ENCODE assay signal across 12 mouse cellular contexts in genomic region chr1:90797276-90797891, GRCm38 (mm10). TPM values are rescaled to one million over a fixed set of nuclear protein-coding genes. Genes with fewer than 3 reads are reported as not detected.
DNase-seq lines count a peak whose midpoint lies in the region; ATAC-seq and TF ChIP-seq lines count a peak whose summit lies in the region.
"Had no signal": no experiment of that assay in that cellular context is flagged by ENCODE, and none has a peak within 500 bp of the region (broad histone marks: within the 10 kb centered on the region; RNA-seq: fewer than 3 reads in every experiment).

No protein-coding gene starts in this region.

- intact Hi-C loops in left cerebral cortex, postnatal 14 days (cut with DNase I), result no loop called here

- H3K9me3 ChIP-seq in forebrain, postnatal 0 days (ENCODE audit: low read length), result no peaks in the 10 kb centered on the region
- H3K9me3 ChIP-seq in forebrain, embryonic 15.5 days, result no peaks in the 10 kb centered on the region

- TF ChIP-seq CTCF in forebrain, postnatal 0 days (IDR thresholded peaks at IDR 0.05; ENCODE audit: low read depth), result no peak
- no peak for TF ChIP-seq CTCF in lung, adult 2 months (IDR thresholded peaks at IDR 0.05; ENCODE audit: insufficient read depth, low read length)

- no peak overlapping the region for H3K4me2 ChIP-seq in forebrain, postnatal 0 days (ENCODE audit: low read depth)
- no peak overlapping the region for H3K4me2 ChIP-seq in forebrain, embryonic 15.5 days (replicated peaks)
- H3K4me2 ChIP-seq: liver, embryonic 11.5 days had no signal

- TF ChIP-seq POLR2A in lung, adult 2 months (IDR thresholded peaks at IDR 0.05; ENCODE audit: borderline replicate concordance, extremely low read depth, low read depth, low read length), result no peak

- ATAC-seq in forebrain, postnatal 0 days, result peak; percentile 59
- no peak for ATAC-seq in forebrain, embryonic 15.5 days (replicated peaks)
- ATAC-seq in erythroid progenitor cell, adult 5-6 weeks (replicated peaks; ENCODE audit: low FRiP score, poor library complexity, severe bottlenecking), result no peak

- 54% methylated on average over 6 of the region's 6 CpGs for WGBS in forebrain, postnatal 0 days
- WGBS in forebrain, embryonic 15.5 days, result 74% methylated on average over 6 of the region's 6 CpGs
- 69% methylated on average over 6 of the region's 6 CpGs for WGBS in lung, adult 2 months

- H3K4me1 ChIP-seq in forebrain, postnatal 0 days (ENCODE audit: insufficient read depth), result no peaks in the 10 kb centered on the region
- no peaks in the 10 kb centered on the region for H3K4me1 ChIP-seq in forebrain, embryonic 15.5 days
- H3K4me1 ChIP-seq in lung, adult 2 months (ENCODE audit: control insufficient read depth, insufficient read depth, low read length), result no peaks in the 10 kb centered on the region

- no peak overlapping the region for H3K27ac ChIP-seq in forebrain, postnatal 0 days (ENCODE audit: low read depth, low read length)
- no peak overlapping the region for H3K27ac ChIP-seq in forebrain, embryonic 15.5 days (replicated peaks)
- H3K27ac ChIP-seq: stomach, postnatal 0 days had no signal

- H3K36me3 ChIP-seq in forebrain, postnatal 0 days (ENCODE audit: insufficient read depth), result no peaks in the 10 kb centered on the region
- no peaks in the 10 kb centered on the region for H3K36me3 ChIP-seq in forebrain, embryonic 15.5 days

- H3K9ac ChIP-seq in forebrain, postnatal 0 days, result no peak overlapping the region
- H3K9ac ChIP-seq in forebrain, embryonic 15.5 days (replicated peaks), result no peak overlapping the region

- no peaks in the 10 kb centered on the region for H3K27me3 ChIP-seq in forebrain, postnatal 0 days (ENCODE audit: insufficient read depth, low read length)
- H3K27me3 ChIP-seq in forebrain, embryonic 15.5 days, result no peaks in the 10 kb centered on the region

- peak; percentile 20 for DNase-seq in forebrain, postnatal 0 days
- DNase-seq in left cerebral cortex, postnatal 14 days (ENCODE audit: low spot score in 2 of 2), result peak; percentile 10 to 39
- DNase-seq in left cerebral cortex, adult 11 months (ENCODE audit: low spot score), result no peak
- DNase-seq in brain, adult 2 months (ENCODE audit: low read depth, low spot score), result peak; percentile 42
- DNase-seq in heart, postnatal 4 days, result peak; percentile 79
- DNase-seq in lung, adult 2 months, result no peak

- H3K4me3 ChIP-seq in forebrain, postnatal 0 days (ENCODE audit: low read depth, low read length), result no peak overlapping the region
- H3K4me3 ChIP-seq in forebrain, embryonic 15.5 days, result no peak overlapping the region
- H3K4me3 ChIP-seq in lung, adult 2 months (replicated peaks; ENCODE audit: extremely low read depth, low read depth, low read length), result no peak overlapping the region

RNA-seq across cellular contexts. Expression of gene Col6a3, which starts 46.4 kb away (rescaled TPM):
- 12.2 and 34.1 TPM in 2 replicates for total RNA-seq in forebrain, postnatal 0 days (2014; rRNA removed)
- 2.5 and 3.2 TPM in 2 replicates for polyA plus RNA-seq in forebrain, postnatal 0 days (2015; fragmentation: Nextera tagmentation; extraction: Ambion mirVana)
- polyA plus RNA-seq in forebrain, embryonic 15.5 days (2015; fragmentation: Nextera tagmentation; extraction: Ambion mirVana), result 3.2 and 3.5 TPM in 2 replicates
- 1 to 10 TPM; 6.5 to 7.1 TPM for total RNA-seq in left cerebral cortex, postnatal 14 days (2021)
- total RNA-seq in heart, postnatal 4 days (2021), result 100 to 1,000 TPM; 103 to 109 TPM
- polyA plus RNA-seq in lung, adult 2 months (2012; rRNA removed), result 49.7 and 71.8 TPM in 2 replicates
- total RNA-seq in erythroid progenitor cell, adult 5-6 weeks (2015; ENCODE audit: low replicate concordance), result not detected in 2 replicates
- total RNA-seq in erythroid progenitor cell, adult 5-6 weeks (2017; ENCODE audit: low replicate concordance), result 0.13 TPM in 1 of 2 replicates, not detected in the other
- total RNA-seq: megakaryocyte-erythroid progenitor cell, adult 5-6 weeks; neutrophil, adult 5-6 weeks had no signal

Comparison
In these comparisons a context has a peak if more than half of its experiments do, and no peak if none do; other contexts are left out.
1. DNase-seq: peak in forebrain, postnatal 0 days (single experiment), left cerebral cortex, postnatal 14 days (2 of 2), brain, adult 2 months (single experiment) and heart, postnatal 4 days (single experiment); none in left cerebral cortex, adult 11 months (single experiment) and lung, adult 2 months (single experiment).
2. RNA of gene Col6a3, which starts 46.4 kb away (total RNA-seq): 103 to 109 TPM in heart, postnatal 4 days, 12.2 to 34.1 TPM in forebrain, postnatal 0 days and 6.5 to 7.1 TPM in left cerebral cortex, postnatal 14 days; 0.13 TPM in erythroid progenitor cell, adult 5-6 weeks; every median in the first group is over 4 times any median in the second.